Mouse (Mus musculus) heart, embryonic 16.5 days (tissue): ENCODE measurements at regions not wholly inside any gene's neighbourhood (a gene's known extent, or its start where the extent isn't known, plus 50 kb on each side); places are given as distances from the start of the nearest gene placed in this dataset.

Experiments
- ATAC-seq: fragments of 200-750 bp; cut with Nextera tagmentation; replicated peaks from 2 replicates; pipeline ENCODE4 v1.8.0; 2017; ENCODE audit warnings: moderate number of reproducible peaks; ENCODE audit not compliant: insufficient read depth, low FRiP score; ENCODE audit errors: extremely low read depth
- H3K27ac ChIP-seq: fragments of 300-500 bp; sonication (generic); 2 replicates; pipeline ENCODE4 v1.5.1; 2014; ENCODE audit warnings: mild to moderate bottlenecking, low read length, control low read depth, moderate library complexity
- H3K27me3 ChIP-seq: fragments of 300-500 bp; sonication (generic); 2 replicates; pipeline ENCODE4 v1.6.1; 2014; ENCODE audit warnings: low read length, mixed read lengths; ENCODE audit not compliant: control insufficient read depth, insufficient read depth
- H3K36me3 ChIP-seq: fragments of 300-500 bp; sonication (generic); 2 replicates; pipeline ENCODE4 v1.6.1; 2014; ENCODE audit not compliant: control insufficient read depth, insufficient read depth
- H3K4me1 ChIP-seq: fragments of 300-500 bp; sonication (generic); 2 replicates; pipeline ENCODE4 v1.6.1; 2014; ENCODE audit warnings: low read length, mixed read lengths; ENCODE audit not compliant: control insufficient read depth, insufficient read depth
- H3K4me2 ChIP-seq: fragments of 300-500 bp; sonication (generic); 2 replicates; pipeline ENCODE4 v1.6.1; 2014; ENCODE audit warnings: low read depth, mild to moderate bottlenecking, control low read depth, low read length
- H3K4me3 ChIP-seq: fragments of 300-500 bp; sonication (generic); 2 replicates; pipeline ENCODE4 v1.5.1; 2014; ENCODE audit warnings: mild to moderate bottlenecking, control low read depth, low read length
- H3K9ac ChIP-seq: fragments of 300-500 bp; sonication (generic); 2 replicates; pipeline ENCODE4 v1.6.1; 2014; ENCODE audit warnings: low read length, control low read depth
- H3K9me3 ChIP-seq: fragments of 300-500 bp; sonication (generic); replicated peaks from 2 replicates; pipeline ENCODE4 v1.6.1; 2016; ENCODE audit warnings: low read length; ENCODE audit not compliant: control insufficient read depth
- WGBS: fragments of 180-500 bp; shearing (Covaris S2); extraction: QIAGEN DNeasy Blood & Tissue Kit; methylation state at CpG from one replicate; pipeline ENCODE4 v1.1.7; 2014; 5-methylcytosine and 5-hydroxymethylcytosine counted together

DNA sequence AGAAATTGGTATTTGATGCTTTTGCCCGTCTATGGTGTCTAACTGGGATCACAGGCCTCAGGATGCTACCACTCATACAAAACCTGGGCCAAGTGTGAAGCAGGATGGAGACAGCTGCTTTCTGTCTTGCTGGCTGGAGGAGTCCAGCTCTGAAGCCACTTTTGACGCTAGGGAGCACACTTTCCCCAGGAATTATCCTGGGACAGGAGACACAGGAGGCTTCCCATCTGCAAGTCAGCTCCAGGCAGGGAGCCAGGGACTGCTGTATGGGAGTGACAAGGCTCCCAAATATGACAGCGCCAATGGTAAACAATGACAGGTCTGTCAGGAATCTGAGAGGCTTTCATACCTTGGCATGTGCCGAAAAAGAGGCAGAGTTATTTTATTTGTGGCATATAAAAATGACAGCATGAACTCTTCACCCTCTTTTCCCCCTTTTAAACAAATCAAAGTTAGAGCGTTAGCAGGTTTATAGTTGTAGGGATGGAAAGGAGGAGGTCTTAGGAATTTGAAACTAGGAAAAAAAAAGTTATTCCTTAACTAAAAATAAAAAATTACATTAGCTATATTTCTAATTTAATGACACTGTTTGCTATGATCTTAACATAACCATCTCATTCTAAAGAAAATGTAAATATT, 938.9 kb upstream of the Slc10a2 start:
- Histone ChIP-seq H3K4me1 (no peaks in the 10 kb centered on the region), H3K27me3 (no peaks in the 10 kb centered on the region), H3K4me3 (no peak overlapping the region), H3K4me2 (no peak overlapping the region), H3K27ac (no peak overlapping the region), H3K9ac (no peak overlapping the region), H3K9me3 (no peaks in the 10 kb centered on the region), H3K36me3 (no peaks in the 10 kb centered on the region)
- ATAC-seq = 0 out of 2 replicates have a peak, but pooled peaks have one; percentile 45
- 19% methylated on average over 5 of the region's 5 CpGs for WGBS

DNA sequence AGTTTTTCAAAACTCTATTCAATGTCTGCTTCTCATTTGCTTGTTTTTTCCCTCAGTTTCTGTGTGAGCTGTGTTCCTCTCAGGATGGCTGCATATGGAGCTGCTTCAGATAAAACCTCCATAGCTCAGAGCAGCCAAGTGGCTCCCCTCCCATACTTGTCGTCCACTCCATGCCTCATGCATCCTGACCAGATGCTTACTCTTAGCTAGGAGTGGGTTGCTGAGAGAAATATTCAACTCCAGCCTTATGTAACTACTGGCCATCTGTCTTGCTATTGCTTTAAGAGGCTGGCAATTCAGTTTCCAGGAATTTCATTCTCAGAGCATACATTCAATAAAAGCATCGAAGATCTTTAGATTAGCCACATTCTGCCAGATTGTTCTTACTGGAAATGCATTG, 907.1 kb upstream of the Slc10a2 start:
- H3K9me3 ChIP-seq = no peaks in the 10 kb centered on the region
- H3K27ac ChIP-seq = no peak overlapping the region
- H3K4me3 ChIP-seq = no peak overlapping the region
- no peak overlapping the region for H3K9ac ChIP-seq
- ATAC-seq = no peak
- H3K27me3 ChIP-seq = no peaks in the 10 kb centered on the region
- H3K4me1 ChIP-seq = no peaks in the 10 kb centered on the region
- no peaks in the 10 kb centered on the region for H3K36me3 ChIP-seq
- WGBS = 56% methylated on average over 2 of the region's 2 CpGs
- no peak overlapping the region for H3K4me2 ChIP-seq

DNA sequence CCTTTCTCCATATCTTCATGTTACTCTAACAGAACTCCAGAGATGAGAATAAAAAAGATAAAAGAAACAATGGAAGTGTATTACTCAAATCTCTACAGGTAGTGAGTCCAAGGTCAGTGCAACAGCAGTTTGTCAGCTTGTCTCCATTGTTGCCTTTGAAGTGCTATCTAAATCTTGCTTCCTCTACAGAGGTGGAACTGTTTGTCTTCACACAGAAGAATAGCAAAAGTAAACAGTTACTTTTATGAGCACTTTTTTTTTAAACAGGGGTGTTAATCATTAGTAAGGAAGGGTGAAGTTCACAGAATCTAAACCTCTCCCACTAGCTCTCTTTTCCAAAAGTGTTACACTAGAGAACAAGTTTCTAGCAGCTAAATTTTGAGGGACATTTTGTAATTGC, 906.0 kb upstream of the Slc10a2 start:
- no peak overlapping the region for H3K9ac ChIP-seq
- no peak overlapping the region for H3K27ac ChIP-seq
- H3K27me3 ChIP-seq = no peaks in the 10 kb centered on the region
- no peaks in the 10 kb centered on the region for H3K36me3 ChIP-seq
- H3K9me3 ChIP-seq = no peaks in the 10 kb centered on the region
- H3K4me1 ChIP-seq = no peaks in the 10 kb centered on the region
- ATAC-seq = no peak
- no peak overlapping the region for H3K4me2 ChIP-seq
- H3K4me3 ChIP-seq = no peak overlapping the region

DNA sequence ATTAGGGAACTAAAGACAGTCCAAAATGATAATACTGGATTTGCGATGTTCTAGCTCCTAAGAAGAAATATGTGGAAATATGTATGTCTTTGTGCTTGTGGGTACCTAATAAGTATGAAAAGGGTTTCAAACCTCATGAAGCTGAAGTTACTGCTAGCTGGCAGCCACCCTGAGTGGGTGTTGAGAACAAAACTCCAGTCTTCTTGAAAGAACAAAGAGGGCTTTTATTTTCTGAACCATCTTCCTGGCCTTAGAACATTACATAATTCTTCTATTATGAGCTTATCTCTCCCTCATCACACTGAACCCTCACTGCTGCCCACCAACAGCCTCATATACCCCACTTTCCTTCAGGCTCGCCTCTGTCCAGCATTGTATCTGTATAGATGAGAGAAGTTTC, 905.6 kb upstream of the Slc10a2 start:
- H3K27ac ChIP-seq = no peak overlapping the region
- no peaks in the 10 kb centered on the region for H3K4me1 ChIP-seq
- no peak overlapping the region for H3K4me3 ChIP-seq
- H3K27me3 ChIP-seq = no peaks in the 10 kb centered on the region
- no peak overlapping the region for H3K9ac ChIP-seq
- no peak for ATAC-seq
- 64% methylated on average over 2 of the region's 2 CpGs for WGBS
- no peak overlapping the region for H3K4me2 ChIP-seq
- H3K36me3 ChIP-seq = no peaks in the 10 kb centered on the region
- H3K9me3 ChIP-seq = no peaks in the 10 kb centered on the region

DNA sequence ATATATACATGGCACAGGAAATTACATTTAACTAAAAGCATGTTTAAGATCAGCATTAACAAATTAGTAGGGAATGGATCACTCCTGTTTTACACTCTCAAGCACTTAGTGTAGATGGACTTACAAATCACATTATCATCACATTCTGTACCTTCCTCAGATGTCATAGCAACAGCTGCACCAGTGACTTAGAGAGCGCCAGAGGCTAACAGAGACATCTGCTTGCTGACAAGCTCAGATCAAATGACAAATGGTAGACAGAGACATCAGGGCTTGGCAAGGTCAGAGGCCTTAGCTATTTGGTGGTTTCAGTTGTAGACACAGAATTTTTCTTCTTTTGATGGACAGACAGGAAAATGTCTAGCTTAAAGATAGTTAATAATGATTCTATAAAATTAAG, 897.5 kb upstream of the Slc10a2 start:
- Histone ChIP-seq H3K36me3 (no peaks in the 10 kb centered on the region), H3K27ac (no peak overlapping the region), H3K27me3 (no peaks in the 10 kb centered on the region), H3K4me3 (no peak overlapping the region), H3K4me2 (no peak overlapping the region), H3K4me1 (no peaks in the 10 kb centered on the region), H3K9me3 (peaks cover 1% of the 10 kb centered on the region; the same call in 1 of the 2 replicates), H3K9ac (no peak overlapping the region)
- WGBS = 53% methylated on average over 1 of the region's 1 CpGs
- ATAC-seq = no peak

DNA sequence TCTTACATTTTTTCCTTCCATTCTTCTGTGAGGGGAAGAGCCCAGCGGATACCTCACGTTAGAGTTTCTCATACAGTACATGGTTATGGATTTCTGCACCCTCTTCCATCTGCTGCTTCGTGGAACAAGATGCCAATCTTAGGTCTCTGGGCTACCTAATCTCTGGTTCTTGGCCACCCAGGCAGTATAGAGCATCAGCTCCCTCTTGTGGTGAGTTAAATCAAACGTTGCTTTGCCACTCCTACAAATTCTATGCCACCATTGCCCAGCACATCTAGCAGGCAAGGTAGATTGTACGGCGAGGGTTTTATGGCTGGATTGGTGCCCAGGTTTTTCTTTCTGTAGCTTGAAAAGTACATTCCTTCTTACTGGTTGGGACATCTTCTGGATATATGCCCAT, 889.7 kb upstream of the Slc10a2 start:
- 58% methylated on average over 6 of the region's 6 CpGs for WGBS

DNA sequence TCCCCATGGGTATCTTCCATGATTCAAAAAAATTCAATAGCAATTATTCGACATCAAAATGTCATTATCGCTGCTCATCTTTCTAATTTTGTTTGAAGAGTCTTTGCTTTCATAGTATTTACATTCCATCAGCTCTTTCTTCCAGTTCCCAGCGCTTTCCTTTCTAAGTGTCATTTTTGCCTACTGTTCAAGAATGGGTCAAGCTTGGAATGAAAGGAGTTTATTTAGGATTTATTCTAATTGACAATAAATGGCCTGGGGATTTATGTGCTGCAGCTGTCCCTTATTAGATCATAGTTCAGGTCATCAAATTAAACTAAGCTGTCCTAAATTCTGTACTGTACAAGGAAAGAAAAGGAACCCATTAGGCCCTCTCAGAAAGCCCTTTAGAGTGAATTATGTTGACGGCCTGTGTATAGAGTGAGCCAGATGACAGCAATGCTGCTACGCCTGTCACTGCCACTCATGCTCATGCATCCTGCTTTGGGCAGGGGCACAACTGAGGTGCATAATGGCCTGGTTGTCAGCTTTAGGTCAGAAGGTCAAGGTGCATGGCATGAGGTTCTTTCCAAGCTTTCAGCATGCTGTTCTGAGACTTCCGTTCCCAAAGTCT, 860.4 kb upstream of the Slc10a2 start:
- Histone ChIP-seq H3K27me3 (no peaks in the 10 kb centered on the region), H3K9me3 (no peaks in the 10 kb centered on the region), H3K4me2 (no peak overlapping the region), H3K36me3 (no peaks in the 10 kb centered on the region), H3K27ac (no peak overlapping the region), H3K9ac (no peak overlapping the region), H3K4me1 (no peaks in the 10 kb centered on the region), H3K4me3 (no peak overlapping the region)
- 73% methylated on average over 6 of the region's 6 CpGs for WGBS
- no peak for ATAC-seq

More for the DNA sequence above, 889.7 kb upstream of the Slc10a2 start:
- Histone ChIP-seq H3K4me2 (no peak overlapping the region), H3K4me1 (no peaks in the 10 kb centered on the region), H3K4me3 (no peak overlapping the region), H3K36me3 (no peaks in the 10 kb centered on the region), H3K9me3 (peaks cover 4% of the 10 kb centered on the region; the same call in 1 of the 2 replicates), H3K27me3 (no peaks in the 10 kb centered on the region), H3K9ac (no peak overlapping the region), H3K27ac (no peak overlapping the region)
- ATAC-seq = no peak

DNA sequence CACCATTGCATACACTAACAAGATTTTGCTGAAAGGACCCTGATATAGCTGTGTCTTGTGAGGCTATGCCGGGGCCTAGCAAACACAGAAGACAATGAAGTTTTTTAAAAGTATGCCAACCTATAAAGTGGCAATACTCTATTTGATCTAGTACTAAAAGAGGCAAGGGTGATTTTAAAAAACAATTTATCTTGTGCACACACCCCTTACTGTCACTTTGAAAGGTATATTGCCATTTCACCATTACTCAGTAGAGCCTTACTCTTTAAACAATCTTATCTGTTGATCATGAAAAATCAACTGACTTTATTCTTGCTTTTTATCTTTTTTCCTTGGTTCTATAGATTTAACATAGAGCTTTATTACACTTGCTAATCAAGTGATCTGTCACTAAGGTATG, 859.1 kb upstream of the Slc10a2 start:
- Histone ChIP-seq H3K9ac (no peak overlapping the region), H3K4me1 (no peaks in the 10 kb centered on the region), H3K4me3 (no peak overlapping the region), H3K36me3 (no peaks in the 10 kb centered on the region), H3K27ac (no peak overlapping the region), H3K27me3 (no peaks in the 10 kb centered on the region), H3K4me2 (no peak overlapping the region), H3K9me3 (no peaks in the 10 kb centered on the region)
- WGBS = 95% methylated on average over 1 of the region's 1 CpGs
- ATAC-seq = no peak

DNA sequence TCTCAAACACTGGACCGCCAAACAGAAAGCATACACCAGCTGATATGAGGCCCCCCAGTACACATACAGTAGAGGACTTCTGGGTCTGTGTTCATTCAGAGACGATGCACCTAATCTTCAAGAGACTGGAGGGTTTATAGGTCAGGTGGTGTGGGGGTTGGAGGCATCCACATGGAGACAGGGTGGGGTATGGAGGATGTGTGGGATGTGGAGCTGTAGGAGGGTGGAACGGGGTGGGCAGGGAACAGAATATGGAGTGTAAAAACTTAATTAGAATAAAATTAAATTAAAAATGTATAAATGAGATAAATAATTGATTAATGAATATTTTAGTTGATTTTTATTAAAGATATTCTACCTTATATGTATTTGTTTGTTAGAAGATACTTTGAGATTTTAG, 832.9 kb upstream of the Slc10a2 start:
- Histone ChIP-seq H3K4me2 (no peak overlapping the region), H3K9ac (no peak overlapping the region), H3K27me3 (no peaks in the 10 kb centered on the region), H3K9me3 (no peaks in the 10 kb centered on the region), H3K4me3 (no peak overlapping the region), H3K27ac (no peak overlapping the region), H3K4me1 (no peaks in the 10 kb centered on the region), H3K36me3 (no peaks in the 10 kb centered on the region)
- ATAC-seq = no peak
- 73% methylated on average over 3 of the region's 3 CpGs for whole genome bisulfite sequencing
